Mouse (Mus musculus): ENCODE results near the gene Ubap1l. TPM values are rescaled to one million over a fixed set of nuclear protein-coding genes. Genes with fewer than 3 reads are reported as not detected.

Ubap1l gene
- polyA plus RNA-seq, 1 experiment from 2014 or later: 0.42 TPM

DNA sequence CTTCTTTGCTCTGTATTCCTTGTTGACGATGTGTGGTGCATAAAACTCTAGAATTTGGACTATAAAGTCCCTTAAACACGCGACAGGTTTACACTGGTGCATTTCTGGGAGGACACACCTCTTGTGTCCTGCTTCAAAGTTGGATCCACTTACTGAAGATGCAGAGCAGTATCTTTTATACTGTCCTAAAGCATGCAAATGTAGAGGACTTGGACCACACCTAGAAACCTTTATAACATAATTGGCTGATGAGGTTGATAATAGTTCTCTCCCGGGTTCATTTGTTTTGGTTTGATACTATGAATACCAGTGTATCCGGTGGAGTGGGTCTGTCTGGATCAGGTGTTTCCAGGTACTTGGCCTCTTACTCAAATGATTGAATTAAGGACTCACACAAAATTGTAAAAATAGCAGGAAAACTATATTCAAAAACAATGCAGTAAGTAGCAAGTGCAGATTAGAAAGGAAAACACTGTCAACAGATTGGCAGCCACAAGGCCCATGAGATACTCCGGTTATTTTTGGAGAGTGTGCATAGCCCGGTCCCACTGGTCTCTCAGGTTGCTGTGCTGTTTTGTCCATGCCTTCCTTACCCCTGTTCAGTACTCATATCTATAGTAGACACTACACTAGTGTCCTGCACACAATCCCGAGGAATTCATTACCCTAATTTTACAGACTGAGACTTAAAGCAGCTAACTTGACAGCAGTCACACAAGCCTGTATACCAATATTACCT, 13.6 kb upstream of the Ubap1l start:
- Histone ChIP-seq H3K4me1 (peaks cover 19% of the 10 kb centered on the region), H3K4me3 (peak overlapping the region; percentile 100), H3K27me3 (ENCODE audit: poor library complexity, severe bottlenecking) (no peaks in the 10 kb centered on the region), H3K9me3 (peaks cover 8% of the 10 kb centered on the region), H3K27ac (peak overlapping the region; percentile 94), H3K36me3 (replicated peaks) (no peaks in the 10 kb centered on the region)
- WGBS: 51% methylated on average over 8 of the region's 8 CpGs
- no peak for DNase-seq (ENCODE audit: extremely low spot score, low spot score)

GRCm38 (mm10) chr9:65353251-65353650, 7.6 kb upstream of the Ubap1l start:
- Histone ChIP-seq H3K36me3 (replicated peaks) (peaks cover 41% of the 10 kb centered on the region), H3K27me3 (ENCODE audit: poor library complexity, severe bottlenecking) (no peaks in the 10 kb centered on the region), H3K9me3 (no peaks in the 10 kb centered on the region), H3K27ac (no peak overlapping the region), H3K4me1 (peaks cover 1% of the 10 kb centered on the region), H3K4me3 (no peak overlapping the region)
- no peak for DNase-seq (ENCODE audit: extremely low spot score, low spot score)
- 95% methylated on average over 5 of the region's 5 CpGs for WGBS

- no peaks in the 10 kb centered on the region for H3K27me3 ChIP-seq (ENCODE audit: poor library complexity, severe bottlenecking)
- peaks cover 75% of the 10 kb centered on the region for H3K36me3 ChIP-seq (replicated peaks)
- no peaks in the 10 kb centered on the region for H3K9me3 ChIP-seq
- no peak for DNase-seq (ENCODE audit: extremely low spot score, low spot score)
- H3K4me3 ChIP-seq: no peak overlapping the region
- 86% methylated on average over 7 of the region's 7 CpGs for WGBS
- no peak overlapping the region for H3K27ac ChIP-seq
- no peaks in the 10 kb centered on the region for H3K4me1 ChIP-seq
These were observed 4.3 kb upstream of the Ubap1l start for GRCm38 (mm10) chr9:65356561-65356960.

- 85% methylated on average over 2 of the region's 2 CpGs for WGBS
- Histone ChIP-seq H3K27me3 (ENCODE audit: poor library complexity, severe bottlenecking) (no peaks in the 10 kb centered on the region), H3K9me3 (no peaks in the 10 kb centered on the region), H3K4me1 (no peaks in the 10 kb centered on the region), H3K36me3 (replicated peaks) (peaks cover 79% of the 10 kb centered on the region), H3K27ac (no peak overlapping the region), H3K4me3 (no peak overlapping the region)
- DNase-seq (ENCODE audit: extremely low spot score, low spot score): no peak
These were observed 3.9 kb upstream of the Ubap1l start for GRCm38 (mm10) chr9:65356971-65357370.

GRCm38 (mm10) chr9:65358956-65359480, 1.8 kb upstream of the Ubap1l start:
- Histone ChIP-seq H3K4me1 (no peaks in the 10 kb centered on the region), H3K4me3 (no peak overlapping the region), H3K9me3 (no peaks in the 10 kb centered on the region), H3K27me3 (ENCODE audit: poor library complexity, severe bottlenecking) (no peaks in the 10 kb centered on the region), H3K36me3 (replicated peaks) (peaks cover 88% of the 10 kb centered on the region), H3K27ac (no peak overlapping the region)
- 87% methylated on average over 1 of the region's 1 CpGs for WGBS
- no peak for DNase-seq (ENCODE audit: extremely low spot score, low spot score)

DNA sequence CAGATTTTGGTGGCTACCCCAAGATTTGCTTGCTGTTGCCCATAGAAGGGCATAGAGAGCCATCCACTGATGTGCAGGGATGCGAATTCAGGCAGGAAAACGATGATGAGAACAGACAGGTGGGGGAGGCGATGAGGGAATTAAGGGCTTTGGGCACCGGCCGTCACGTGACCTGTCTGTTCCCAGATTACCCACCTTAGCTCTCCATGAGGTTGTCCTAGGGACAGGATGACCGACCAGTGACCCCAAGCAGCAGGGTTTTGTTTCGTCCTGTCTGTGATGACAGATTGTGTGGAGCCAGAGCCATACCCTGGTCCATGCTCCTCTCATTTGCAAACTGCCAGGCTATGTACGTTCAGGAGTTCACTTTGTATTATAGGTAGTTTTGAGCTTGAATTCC, 2.8 kb downstream of the Ubap1l start:
- Histone ChIP-seq H3K36me3 (replicated peaks) (peaks cover 42% of the 10 kb centered on the region), H3K9me3 (no peaks in the 10 kb centered on the region), H3K27me3 (ENCODE audit: poor library complexity, severe bottlenecking) (no peaks in the 10 kb centered on the region), H3K4me3 (no peak overlapping the region), H3K27ac (no peak overlapping the region), H3K4me1 (peaks cover 3% of the 10 kb centered on the region; the same call in 1 of the 2 replicates)
- 73% methylated on average over 9 of the region's 9 CpGs for WGBS
- DNase-seq (ENCODE audit: extremely low spot score, low spot score): no peak

DNA sequence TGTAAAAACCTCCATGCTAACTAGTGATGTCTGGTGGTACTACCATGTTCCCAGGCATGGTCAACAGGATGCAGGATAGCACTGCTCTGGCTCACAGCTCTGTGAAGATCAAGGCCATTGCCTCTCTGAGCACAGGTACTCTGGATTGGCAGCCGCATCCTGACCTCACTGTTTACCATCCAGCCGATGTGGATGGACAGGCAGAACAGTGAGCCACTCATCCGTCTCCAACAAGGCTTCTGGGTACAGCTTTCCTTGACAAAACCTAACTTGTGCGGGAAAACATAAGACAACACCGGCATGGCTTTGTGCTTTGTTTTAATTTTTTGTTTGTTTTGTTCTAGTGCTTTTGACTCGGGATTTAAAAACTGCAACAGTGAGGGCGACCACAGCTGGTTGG, 4.9 kb downstream of the Ubap1l start:
- H3K36me3 ChIP-seq (replicated peaks): peaks cover 22% of the 10 kb centered on the region
- no peaks in the 10 kb centered on the region for H3K27me3 ChIP-seq (ENCODE audit: poor library complexity, severe bottlenecking)
- no peaks in the 10 kb centered on the region for H3K9me3 ChIP-seq
- DNase-seq (ENCODE audit: extremely low spot score, low spot score): no peak
- no peak overlapping the region for H3K27ac ChIP-seq
- no peak overlapping the region for H3K4me3 ChIP-seq
- H3K4me1 ChIP-seq: peaks cover 3% of the 10 kb centered on the region; the same call in 1 of the 2 replicates
- WGBS: 93% methylated on average over 7 of the region's 7 CpGs

DNA sequence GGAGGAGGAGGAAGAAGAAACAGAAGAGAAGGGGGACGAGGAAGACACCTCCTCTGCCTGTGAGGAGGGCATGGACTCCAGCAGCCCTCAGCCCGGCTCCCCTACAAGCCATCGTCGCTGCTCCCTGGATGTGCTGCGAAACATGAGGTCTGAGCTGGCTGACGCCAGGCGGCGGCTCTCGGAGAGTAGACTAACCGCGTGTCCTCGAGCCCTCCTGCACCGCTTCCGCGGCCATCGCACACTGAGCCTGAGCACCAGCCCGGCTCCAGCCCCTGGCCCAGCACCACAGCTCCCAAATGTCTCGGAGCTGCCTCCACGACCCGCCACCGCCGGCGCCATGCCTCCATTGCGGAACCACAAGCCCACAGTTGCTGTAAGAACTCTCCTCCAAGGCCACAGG, 10.9 kb downstream of the Ubap1l start:
- H3K36me3 ChIP-seq (replicated peaks): peaks cover 25% of the 10 kb centered on the region
- no peak overlapping the region for H3K4me3 ChIP-seq
- WGBS: 86% methylated on average over 24 of the region's 24 CpGs
- DNase-seq (ENCODE audit: extremely low spot score, low spot score): no peak
- peaks cover 3% of the 10 kb centered on the region; the same call in 1 of the 2 replicates for H3K4me1 ChIP-seq
- no peak overlapping the region for H3K27ac ChIP-seq
- H3K27me3 ChIP-seq (ENCODE audit: poor library complexity, severe bottlenecking): no peaks in the 10 kb centered on the region
- no peaks in the 10 kb centered on the region for H3K9me3 ChIP-seq

DNA sequence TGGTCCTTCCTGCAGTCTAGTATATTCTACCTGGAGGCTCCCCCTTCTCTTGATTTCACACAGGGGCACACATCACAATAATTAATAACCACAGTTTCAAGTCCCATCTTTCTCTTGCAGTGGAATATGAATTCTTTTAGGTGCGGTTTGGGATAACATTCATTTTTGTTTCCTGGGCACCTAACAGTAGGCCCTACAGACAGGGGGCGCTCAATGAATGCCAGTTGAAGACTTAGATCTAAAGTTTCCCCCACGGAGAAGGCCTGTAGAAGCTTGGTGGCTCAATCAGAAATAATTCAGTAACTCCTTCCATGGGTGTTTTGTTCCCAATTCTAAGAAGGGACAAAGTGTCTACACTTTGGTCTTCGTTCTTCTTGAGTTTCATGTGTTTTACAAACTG, 11.6 kb downstream of the Ubap1l start:
- Histone ChIP-seq H3K36me3 (replicated peaks) (peaks cover 26% of the 10 kb centered on the region), H3K9me3 (no peaks in the 10 kb centered on the region), H3K27me3 (ENCODE audit: poor library complexity, severe bottlenecking) (no peaks in the 10 kb centered on the region), H3K4me1 (no peaks in the 10 kb centered on the region), H3K4me3 (no peak overlapping the region), H3K27ac (no peak overlapping the region)
- DNase-seq (ENCODE audit: extremely low spot score, low spot score): no peak
- 81% methylated on average over 4 of the region's 4 CpGs for WGBS

GRCm38 (mm10) chr9:65374468-65375162, 13.8 kb downstream of the Ubap1l start:
- Histone ChIP-seq H3K36me3 (replicated peaks) (peaks cover 31% of the 10 kb centered on the region), H3K9me3 (no peaks in the 10 kb centered on the region), H3K27me3 (ENCODE audit: poor library complexity, severe bottlenecking) (no peaks in the 10 kb centered on the region), H3K4me1 (no peaks in the 10 kb centered on the region), H3K27ac (no peak overlapping the region), H3K4me3 (no peak overlapping the region)
- DNase-seq (ENCODE audit: extremely low spot score, low spot score): no peak
- 88% methylated on average over 5 of the region's 5 CpGs for WGBS

DNA sequence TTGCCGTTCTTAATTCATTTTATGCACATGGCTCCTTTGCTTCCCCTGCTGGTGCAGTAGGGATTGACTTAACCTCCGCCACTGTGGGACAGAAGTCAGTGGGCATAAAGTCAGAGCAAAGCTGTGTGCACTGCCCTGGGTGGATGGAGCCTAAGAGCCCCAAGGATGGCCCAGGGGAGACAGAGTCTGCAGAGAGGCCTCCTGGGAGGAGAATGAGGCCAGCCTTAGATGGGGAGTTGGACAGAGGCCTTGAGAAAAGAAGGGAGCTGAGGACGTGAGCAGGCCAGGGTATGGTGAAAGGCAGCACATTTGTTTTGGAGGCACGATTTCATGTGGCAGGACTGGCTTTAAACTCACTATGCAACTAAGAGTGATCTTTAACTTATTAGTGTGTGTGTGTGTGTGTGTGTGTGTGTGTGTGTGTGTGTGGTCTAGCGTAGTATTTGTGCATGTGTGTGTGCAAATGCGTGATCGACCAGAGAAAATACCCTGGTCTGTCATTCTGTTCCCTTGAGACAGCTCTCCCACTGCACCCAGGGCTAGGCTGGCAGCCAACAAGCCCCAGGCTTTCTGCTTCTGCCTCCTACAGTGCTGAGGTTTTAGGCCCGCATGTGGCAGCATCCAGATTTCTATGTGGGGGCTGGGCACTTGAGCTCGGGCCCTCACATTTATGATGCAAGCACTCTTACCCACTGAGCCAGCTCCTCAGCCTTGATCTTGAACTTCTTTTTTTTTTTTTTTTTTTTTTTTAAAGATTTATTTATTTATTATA, 14.5 kb downstream of the Ubap1l start:
- 89% methylated on average over 9 of the region's 9 CpGs for WGBS
- Histone ChIP-seq H3K36me3 (replicated peaks) (peaks cover 31% of the 10 kb centered on the region), H3K4me1 (no peaks in the 10 kb centered on the region), H3K9me3 (no peaks in the 10 kb centered on the region), H3K27me3 (ENCODE audit: poor library complexity, severe bottlenecking) (no peaks in the 10 kb centered on the region), H3K4me3 (no peak overlapping the region), H3K27ac (no peak overlapping the region)
- no peak for DNase-seq (ENCODE audit: extremely low spot score, low spot score)

- Histone ChIP-seq H3K27me3 (ENCODE audit: poor library complexity, severe bottlenecking) (no peaks in the 10 kb centered on the region), H3K27ac (no peak overlapping the region), H3K4me1 (peaks cover under 1% of the 10 kb centered on the region; the same call in 1 of the 2 replicates), H3K36me3 (replicated peaks) (peaks cover 11% of the 10 kb centered on the region), H3K9me3 (no peaks in the 10 kb centered on the region), H3K4me3 (no peak overlapping the region)
- DNase-seq (ENCODE audit: extremely low spot score, low spot score): no peak
- WGBS: 80% methylated on average over 4 of the region's 4 CpGs
These were observed 20.3 kb downstream of the Ubap1l start for GRCm38 (mm10) chr9:65381017-65381590.
